Mouse (Mus musculus): Measurements from ENCODE around the gene Tlr4. TPM values are rescaled to one million over a fixed set of nuclear protein-coding genes. Genes with fewer than 3 reads are reported as not detected.
A peak's percentile ranks its signal among the peaks of the same experiment; 100 is the strongest.

The Tlr4 gene
- polyA plus RNA-seq, 1 experiment from 2014 or later, result 1.1 TPM

- Histone ChIP-seq H3K36me3 (ENCODE audit: control insufficient read depth, insufficient read depth, low read length) (no peaks in the 10 kb centered on the region), H3K9ac (ENCODE audit: low read depth, low read length) (no peak overlapping the region), H3K4me1 (ENCODE audit: control insufficient read depth, insufficient read depth, low read length) (no peaks in the 10 kb centered on the region), H3K27ac (ENCODE audit: low read length) (no peak overlapping the region), H3K27me3 (replicated peaks; ENCODE audit: control insufficient read depth, insufficient read depth, low read length) (no peaks in the 10 kb centered on the region), H3K9me3 (ENCODE audit: control insufficient read depth, low read length) (no peaks in the 10 kb centered on the region), H3K4me2 (ENCODE audit: low read depth, low read length) (no peak overlapping the region), H3K4me3 (ENCODE audit: low read length) (no peak overlapping the region)
- ATAC-seq, result peak; percentile 64
- 23% methylated on average over 5 of the region's 5 CpGs for WGBS
These were observed 1.3 kb downstream of the Tlr4 start for GRCm38 (mm10) chr4:66828686-66829085.

- H3K9me3 ChIP-seq (ENCODE audit: control insufficient read depth, low read length), result no peaks in the 10 kb centered on the region
- no peaks in the 10 kb centered on the region for H3K36me3 ChIP-seq (ENCODE audit: control insufficient read depth, insufficient read depth, low read length)
- WGBS, result 77% methylated on average over 2 of the region's 2 CpGs
- H3K4me3 ChIP-seq (ENCODE audit: low read length), result no peak overlapping the region
- H3K27ac ChIP-seq (ENCODE audit: low read length), result no peak overlapping the region
- H3K4me1 ChIP-seq (ENCODE audit: control insufficient read depth, insufficient read depth, low read length), result no peaks in the 10 kb centered on the region
- H3K4me2 ChIP-seq (ENCODE audit: low read depth, low read length), result no peak overlapping the region
- no peaks in the 10 kb centered on the region for H3K27me3 ChIP-seq (replicated peaks; ENCODE audit: control insufficient read depth, insufficient read depth, low read length)
- no peak overlapping the region for H3K9ac ChIP-seq (ENCODE audit: low read depth, low read length)
- ATAC-seq, result no peak
These were observed 10.7 kb downstream of the Tlr4 start for GRCm38 (mm10) chr4:66838071-66838470.

GRCm38 (mm10) chr4:66843255-66843654 lies 15.9 kb downstream of the Tlr4 start:
- WGBS, result 71% methylated on average over 1 of the region's 1 CpGs
- no peaks in the 10 kb centered on the region for H3K27me3 ChIP-seq (replicated peaks; ENCODE audit: control insufficient read depth, insufficient read depth, low read length)
- H3K4me2 ChIP-seq (ENCODE audit: low read depth, low read length), result no peak overlapping the region
- no peaks in the 10 kb centered on the region for H3K4me1 ChIP-seq (ENCODE audit: control insufficient read depth, insufficient read depth, low read length)
- no peaks in the 10 kb centered on the region for H3K9me3 ChIP-seq (ENCODE audit: control insufficient read depth, low read length)
- no peak overlapping the region for H3K4me3 ChIP-seq (ENCODE audit: low read length)
- no peak overlapping the region for H3K9ac ChIP-seq (ENCODE audit: low read depth, low read length)
- H3K27ac ChIP-seq (ENCODE audit: low read length), result no peak overlapping the region
- H3K36me3 ChIP-seq (ENCODE audit: control insufficient read depth, insufficient read depth, low read length), result no peaks in the 10 kb centered on the region
- no peak for ATAC-seq

GRCm38 (mm10) chr4:66852011-66852410 lies 24.6 kb downstream of the Tlr4 start:
- no peak overlapping the region for H3K27ac ChIP-seq (ENCODE audit: low read length)
- WGBS, result 69% methylated on average over 3 of the region's 3 CpGs
- no peaks in the 10 kb centered on the region for H3K9me3 ChIP-seq (ENCODE audit: control insufficient read depth, low read length)
- no peak for ATAC-seq
- H3K9ac ChIP-seq (ENCODE audit: low read depth, low read length), result no peak overlapping the region
- no peak overlapping the region for H3K4me3 ChIP-seq (ENCODE audit: low read length)
- H3K4me1 ChIP-seq (ENCODE audit: control insufficient read depth, insufficient read depth, low read length), result no peaks in the 10 kb centered on the region
- H3K36me3 ChIP-seq (ENCODE audit: control insufficient read depth, insufficient read depth, low read length), result no peaks in the 10 kb centered on the region
- no peaks in the 10 kb centered on the region for H3K27me3 ChIP-seq (replicated peaks; ENCODE audit: control insufficient read depth, insufficient read depth, low read length)
- H3K4me2 ChIP-seq (ENCODE audit: low read depth, low read length), result no peak overlapping the region

DNA sequence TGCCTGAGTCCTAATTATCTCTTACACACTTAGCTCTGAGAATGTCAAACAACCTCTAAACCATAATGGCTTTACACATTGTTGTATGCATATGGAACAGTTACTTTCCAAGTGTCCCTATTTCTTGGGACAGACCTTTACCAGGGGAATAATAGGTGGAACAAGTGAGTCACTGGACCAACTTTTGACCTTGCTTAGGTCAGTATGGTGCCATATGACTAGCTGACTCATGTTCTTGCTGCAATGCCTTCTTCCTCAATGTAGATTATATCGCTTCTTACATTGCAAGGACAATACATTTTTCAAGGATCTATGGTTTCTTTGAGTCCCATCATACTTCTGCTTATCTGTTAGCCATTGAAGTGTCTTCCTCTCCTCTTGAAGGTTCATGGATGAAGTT lies 29.6 kb downstream of the Tlr4 start:
- H3K9ac ChIP-seq (ENCODE audit: low read depth, low read length), result no peak overlapping the region
- no peaks in the 10 kb centered on the region for H3K9me3 ChIP-seq (ENCODE audit: control insufficient read depth, low read length)
- no peaks in the 10 kb centered on the region for H3K4me1 ChIP-seq (ENCODE audit: control insufficient read depth, insufficient read depth, low read length)
- no peak overlapping the region for H3K27ac ChIP-seq (ENCODE audit: low read length)
- no peaks in the 10 kb centered on the region for H3K27me3 ChIP-seq (replicated peaks; ENCODE audit: control insufficient read depth, insufficient read depth, low read length)
- no peak overlapping the region for H3K4me3 ChIP-seq (ENCODE audit: low read length)
- ATAC-seq, result no peak
- no peak overlapping the region for H3K4me2 ChIP-seq (ENCODE audit: low read depth, low read length)
- H3K36me3 ChIP-seq (ENCODE audit: control insufficient read depth, insufficient read depth, low read length), result no peaks in the 10 kb centered on the region
- WGBS, result 91% methylated on average over 1 of the region's 1 CpGs

- WGBS, result 76% methylated on average over 7 of the region's 7 CpGs
- no peak overlapping the region for H3K4me2 ChIP-seq (ENCODE audit: low read depth, low read length)
- ATAC-seq, result no peak
- no peak overlapping the region for H3K9ac ChIP-seq (ENCODE audit: low read depth, low read length)
- no peaks in the 10 kb centered on the region for H3K36me3 ChIP-seq (ENCODE audit: control insufficient read depth, insufficient read depth, low read length)
- no peaks in the 10 kb centered on the region for H3K4me1 ChIP-seq (ENCODE audit: control insufficient read depth, insufficient read depth, low read length)
- H3K4me3 ChIP-seq (ENCODE audit: low read length), result no peak overlapping the region
- H3K9me3 ChIP-seq (ENCODE audit: control insufficient read depth, low read length), result no peaks in the 10 kb centered on the region
- no peak overlapping the region for H3K27ac ChIP-seq (ENCODE audit: low read length)
- H3K27me3 ChIP-seq (replicated peaks; ENCODE audit: control insufficient read depth, insufficient read depth, low read length), result no peaks in the 10 kb centered on the region
These were observed 42.5 kb downstream of the Tlr4 start for GRCm38 (mm10) chr4:66869919-66870318.

- no peak overlapping the region for H3K27ac ChIP-seq (ENCODE audit: low read length)
- H3K4me3 ChIP-seq (ENCODE audit: low read length), result no peak overlapping the region
- no peaks in the 10 kb centered on the region for H3K4me1 ChIP-seq (ENCODE audit: control insufficient read depth, insufficient read depth, low read length)
- no peaks in the 10 kb centered on the region for H3K9me3 ChIP-seq (ENCODE audit: control insufficient read depth, low read length)
- no peaks in the 10 kb centered on the region for H3K27me3 ChIP-seq (replicated peaks; ENCODE audit: control insufficient read depth, insufficient read depth, low read length)
- no peak for ATAC-seq
- no peak overlapping the region for H3K9ac ChIP-seq (ENCODE audit: low read depth, low read length)
- no peaks in the 10 kb centered on the region for H3K36me3 ChIP-seq (ENCODE audit: control insufficient read depth, insufficient read depth, low read length)
- WGBS, result 82% methylated on average over 5 of the region's 5 CpGs
- no peak overlapping the region for H3K4me2 ChIP-seq (ENCODE audit: low read depth, low read length)
These were observed 44.6 kb downstream of the Tlr4 start for GRCm38 (mm10) chr4:66872026-66872425.

DNA sequence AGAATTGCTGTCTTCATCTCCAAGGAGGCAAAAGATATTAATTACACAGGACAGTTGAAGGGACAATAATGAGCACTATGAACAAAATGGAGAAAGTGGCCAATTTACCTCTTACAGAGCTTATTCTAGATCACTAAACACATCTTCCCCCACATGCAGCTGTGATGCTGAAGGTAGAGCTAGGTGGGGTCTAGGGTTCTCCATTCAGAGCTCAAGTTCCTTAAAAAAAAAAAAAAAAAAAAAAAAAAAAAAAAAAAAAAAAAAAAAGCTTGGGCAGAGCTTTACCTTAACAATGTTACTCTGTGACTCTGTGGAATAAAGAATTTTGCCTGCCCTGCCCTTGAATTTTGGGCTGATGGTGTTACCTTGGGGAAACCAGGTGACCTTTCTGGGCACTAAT lies 46.0 kb downstream of the Tlr4 start:
- Histone ChIP-seq H3K4me3 (ENCODE audit: low read length) (no peak overlapping the region), H3K27me3 (replicated peaks; ENCODE audit: control insufficient read depth, insufficient read depth, low read length) (no peaks in the 10 kb centered on the region), H3K36me3 (ENCODE audit: control insufficient read depth, insufficient read depth, low read length) (no peaks in the 10 kb centered on the region), H3K9ac (ENCODE audit: low read depth, low read length) (no peak overlapping the region), H3K27ac (ENCODE audit: low read length) (no peak overlapping the region), H3K9me3 (ENCODE audit: control insufficient read depth, low read length) (no peaks in the 10 kb centered on the region), H3K4me1 (ENCODE audit: control insufficient read depth, insufficient read depth, low read length) (no peaks in the 10 kb centered on the region), H3K4me2 (ENCODE audit: low read depth, low read length) (no peak overlapping the region)
- no peak for ATAC-seq

DNA sequence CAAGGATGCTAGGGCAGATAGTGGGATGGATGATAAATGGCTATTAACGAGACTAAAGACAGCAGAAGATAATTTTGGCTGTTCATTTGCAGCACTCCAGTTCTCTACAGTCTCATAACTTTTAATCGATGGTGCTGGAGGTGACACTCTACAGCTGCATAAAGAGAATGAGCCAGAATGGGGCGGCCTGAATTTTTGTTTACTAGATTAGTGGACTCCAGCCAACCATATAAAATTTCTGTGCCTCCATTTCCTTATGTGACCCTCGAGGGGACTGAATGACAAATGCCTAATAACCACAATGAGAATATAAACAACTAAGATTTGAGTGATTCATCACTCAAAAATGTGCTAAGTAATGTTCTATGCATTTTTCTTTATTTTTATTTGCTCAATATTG lies 48.4 kb downstream of the Tlr4 start:
- 53% methylated on average over 4 of the region's 4 CpGs for WGBS

DNA sequence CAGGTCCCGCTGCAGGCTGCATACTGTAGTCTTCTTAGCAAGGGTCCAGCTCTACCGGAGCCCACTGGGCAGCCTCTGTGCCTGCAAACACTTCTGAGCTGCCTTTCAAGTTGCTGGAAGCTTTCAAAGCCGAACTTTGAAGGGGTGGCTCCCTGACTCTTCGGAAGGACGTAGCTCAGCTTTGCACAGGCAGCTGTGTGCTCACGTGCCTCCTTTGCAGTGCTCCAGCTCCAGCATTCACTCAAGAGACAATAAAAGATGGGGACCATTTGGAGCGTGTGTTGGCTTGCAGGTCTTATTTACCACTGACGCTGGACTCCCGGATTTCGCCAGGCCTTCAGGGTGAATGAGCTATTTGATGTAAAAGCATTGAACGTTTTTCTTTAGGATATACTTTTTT lies 50.2 kb downstream of the Tlr4 start:
- H3K36me3 ChIP-seq (ENCODE audit: control insufficient read depth, insufficient read depth, low read length), result no peaks in the 10 kb centered on the region
- no peak overlapping the region for H3K27ac ChIP-seq (ENCODE audit: low read length)
- no peak overlapping the region for H3K4me3 ChIP-seq (ENCODE audit: low read length)
- no peak overlapping the region for H3K4me2 ChIP-seq (ENCODE audit: low read depth, low read length)
- ATAC-seq, result no peak
- H3K9me3 ChIP-seq (ENCODE audit: control insufficient read depth, low read length), result no peaks in the 10 kb centered on the region
- 61% methylated on average over 11 of the region's 11 CpGs for WGBS
- no peaks in the 10 kb centered on the region for H3K27me3 ChIP-seq (replicated peaks; ENCODE audit: control insufficient read depth, insufficient read depth, low read length)
- no peak overlapping the region for H3K9ac ChIP-seq (ENCODE audit: low read depth, low read length)
- H3K4me1 ChIP-seq (ENCODE audit: control insufficient read depth, insufficient read depth, low read length), result no peaks in the 10 kb centered on the region

More for the DNA sequence above, 48.4 kb downstream of the Tlr4 start:
- no peak for ATAC-seq
- no peaks in the 10 kb centered on the region for H3K36me3 ChIP-seq (ENCODE audit: control insufficient read depth, insufficient read depth, low read length)
- H3K4me3 ChIP-seq (ENCODE audit: low read length), result no peak overlapping the region
- no peak overlapping the region for H3K4me2 ChIP-seq (ENCODE audit: low read depth, low read length)
- H3K9me3 ChIP-seq (ENCODE audit: control insufficient read depth, low read length), result no peaks in the 10 kb centered on the region
- H3K27me3 ChIP-seq (replicated peaks; ENCODE audit: control insufficient read depth, insufficient read depth, low read length), result no peaks in the 10 kb centered on the region
- H3K4me1 ChIP-seq (ENCODE audit: control insufficient read depth, insufficient read depth, low read length), result no peaks in the 10 kb centered on the region
- no peak overlapping the region for H3K9ac ChIP-seq (ENCODE audit: low read depth, low read length)
- H3K27ac ChIP-seq (ENCODE audit: low read length), result no peak overlapping the region

Data from intestine, embryonic 16.5 days (tissue).